Mouse (Mus musculus) heart, embryonic 11.5 days (tissue): ENCODE results near the gene Dnajb7. TPM values are rescaled to one million over a fixed set of nuclear protein-coding genes. Genes with fewer than 3 reads are reported as not detected.
"Not testable (repeated sequence)": the region's sequence is repeated elsewhere in the genome, so short reads cannot be mapped to it uniquely, and the experiment has no call there.

Source experiments
- ATAC-seq: fragments of 200-750 bp; cut with Nextera tagmentation; replicated peaks from 2 replicates; pipeline ENCODE4 v1.8.0; 2017; ENCODE audit warnings: moderate library complexity; ENCODE audit not compliant: insufficient number of reproducible peaks, low FRiP score, low TSS enrichment
- H3K27ac ChIP-seq: fragments of 300-500 bp; sonication (generic); 2 replicates; pipeline ENCODE4 v1.5.1; 2014; ENCODE audit warnings: mild to moderate bottlenecking, low read depth, low read length
- H3K27me3 ChIP-seq: fragments of 300-500 bp; sonication (generic); 2 replicates; pipeline ENCODE4 v1.6.1; 2014; ENCODE audit warnings: mild to moderate bottlenecking, low read length, mixed read lengths; ENCODE audit not compliant: control insufficient read depth, insufficient read depth
- H3K36me3 ChIP-seq: fragments of 300-500 bp; sonication (generic); 2 replicates; pipeline ENCODE4 v1.6.1; 2014; ENCODE audit warnings: mild to moderate bottlenecking, low read length, moderate library complexity, mixed read lengths; ENCODE audit not compliant: control insufficient read depth, insufficient read depth
- H3K4me1 ChIP-seq: fragments of 300-500 bp; sonication (generic); 2 replicates; pipeline ENCODE4 v1.6.1; 2014; ENCODE audit warnings: low read length; ENCODE audit not compliant: control insufficient read depth, insufficient read depth
- H3K4me2 ChIP-seq: fragments of 300-500 bp; sonication (generic); 2 replicates; pipeline ENCODE4 v1.6.1; 2014; ENCODE audit warnings: mild to moderate bottlenecking, moderate library complexity
- H3K4me3 ChIP-seq: fragments of 300-500 bp; sonication (generic); 2 replicates; pipeline ENCODE4 v1.5.1; 2014; ENCODE audit warnings: low read depth, low read length
- H3K9ac ChIP-seq: fragments of 300-500 bp; sonication (generic); 2 replicates; pipeline ENCODE4 v1.6.1; 2014; ENCODE audit warnings: mild to moderate bottlenecking, low read depth, low read length, moderate library complexity
- H3K9me3 ChIP-seq: fragments of 300-500 bp; sonication (generic); replicated peaks from 2 replicates; pipeline ENCODE4 v1.6.1; 2016; ENCODE audit warnings: low read length; ENCODE audit not compliant: control insufficient read depth
- WGBS: fragments of 180-500 bp; shearing (Covaris S2); extraction: QIAGEN DNeasy Blood & Tissue Kit; methylation state at CpG from one replicate; pipeline ENCODE4 v1.1.7; 2014; ENCODE audit not compliant: insufficient replicate concordance; 5-methylcytosine and 5-hydroxymethylcytosine counted together
- polyA plus RNA-seq: library from polyadenylated mRNA; unstranded; fragments of >200 nt; fragmentation: Nextera tagmentation; extraction: Ambion mirVana; gene quantifications from 2 replicates; pipeline ENCODE4 v1.2.1, GENCODE M21; 2014

The Dnajb7 gene
- polyA plus RNA-seq, 1 experiment from 2014 or later, result 1.2 TPM

- no peaks in the 10 kb centered on the region for H3K27me3 ChIP-seq
- WGBS, result 79% methylated on average over 4 of the region's 4 CpGs
These were observed 10.0 kb upstream of the Dnajb7 start for GRCm38 (mm10) chr15:81418065-81418464.

DNA sequence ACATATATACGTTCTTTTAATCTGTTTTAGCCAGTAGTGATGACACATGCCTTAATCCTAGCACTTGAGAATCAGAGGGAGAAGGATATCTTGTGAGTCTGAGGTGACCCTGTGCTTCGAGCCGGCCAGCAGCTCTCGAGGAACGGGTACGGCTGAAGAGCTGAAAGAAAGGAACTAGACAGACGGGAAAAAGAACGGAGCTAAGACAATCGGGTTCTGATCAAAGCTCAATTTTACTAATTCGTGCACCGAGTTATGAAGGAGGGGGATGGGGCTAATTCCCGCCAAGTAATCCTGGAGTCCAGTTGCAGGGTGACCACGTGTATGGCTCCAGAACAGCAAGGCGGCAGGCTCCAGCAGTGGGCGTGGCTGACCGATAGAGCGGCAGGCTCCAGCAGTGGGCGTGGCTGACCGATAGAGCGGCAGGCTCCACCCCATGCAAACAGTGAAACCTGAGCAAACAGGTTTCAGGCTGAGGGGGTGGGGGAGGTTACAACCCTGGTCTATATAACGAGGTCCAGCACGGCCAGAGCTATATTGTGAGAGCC lies 8.7 kb upstream of the Dnajb7 start:
- not testable (repeated sequence) for H3K36me3 ChIP-seq, H3K27ac ChIP-seq, H3K4me1 ChIP-seq, H3K9me3 ChIP-seq, H3K27me3 ChIP-seq
- ATAC-seq, result peak; percentile 68; the same call in 1 of the 2 replicates
- Histone ChIP-seq H3K4me3 (0 out of 2 replicates have a peak overlapping the region, but pooled peaks have one; percentile 16), H3K9ac (peak overlapping the region; percentile 67; the same call in 1 of the 2 replicates), H3K4me2 (peak overlapping the region; percentile 64)
- WGBS, result 6% methylated on average over 22 of the region's 22 CpGs

More at GRCm38 (mm10) chr15:81418065-81418464, 10.0 kb upstream of the Dnajb7 start:
- no peaks in the 10 kb centered on the region for H3K9me3 ChIP-seq
- H3K27ac ChIP-seq, result no peak overlapping the region
- H3K36me3 ChIP-seq, result no peaks in the 10 kb centered on the region
- H3K9ac ChIP-seq, result no peak overlapping the region
- no peak overlapping the region for H3K4me2 ChIP-seq
- ATAC-seq, result no peak
- peaks cover 3% of the 10 kb centered on the region for H3K4me1 ChIP-seq
- H3K4me3 ChIP-seq, result no peak overlapping the region

GRCm38 (mm10) chr15:81405008-81405407 lies 3.1 kb downstream of the Dnajb7 start:
- H3K9me3 ChIP-seq, result no peaks in the 10 kb centered on the region
- no peak overlapping the region for H3K9ac ChIP-seq
- H3K4me2 ChIP-seq, result no peak overlapping the region
- WGBS, result 80% methylated on average over 3 of the region's 3 CpGs
- H3K36me3 ChIP-seq, result no peaks in the 10 kb centered on the region
- peaks cover 7% of the 10 kb centered on the region for H3K4me1 ChIP-seq
- H3K27me3 ChIP-seq, result no peaks in the 10 kb centered on the region
- no peak for ATAC-seq
- no peak overlapping the region for H3K4me3 ChIP-seq
- no peak overlapping the region for H3K27ac ChIP-seq

DNA sequence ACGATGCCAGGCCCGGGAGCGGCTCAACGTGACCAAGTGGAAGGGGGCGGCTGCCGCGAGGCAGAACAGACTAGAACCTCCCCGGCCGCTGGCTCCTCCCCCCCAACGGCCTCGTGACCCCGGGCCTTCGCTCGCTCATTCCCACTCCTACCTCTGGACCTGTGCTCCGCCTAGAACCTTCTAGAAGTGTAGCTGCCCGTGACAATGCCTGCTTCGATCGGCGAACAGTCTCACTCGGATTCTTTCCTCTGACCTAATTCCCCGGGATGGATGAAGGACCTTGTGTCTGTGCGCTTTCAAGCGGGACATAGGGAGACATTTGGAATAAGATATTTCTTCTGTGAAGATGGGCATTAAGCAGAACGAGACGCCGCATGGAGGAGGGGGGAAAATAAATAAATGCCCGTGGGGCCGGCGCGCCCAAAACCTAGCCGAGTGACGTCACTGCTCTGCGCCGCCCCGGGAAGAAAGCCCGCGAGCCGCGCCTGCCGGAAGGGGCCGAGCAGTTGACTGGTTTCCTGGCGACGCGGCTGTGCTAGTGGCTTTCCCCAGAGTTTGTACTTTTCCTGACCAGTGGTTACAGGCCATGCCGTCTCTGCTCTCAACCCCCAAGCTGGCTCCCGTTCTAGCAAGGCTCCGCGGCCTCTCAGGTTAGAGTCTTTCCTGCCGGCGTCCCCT lies 8.3 kb downstream of the Dnajb7 start, which contains the start of the genes St13 and Xpnpep3:
Gene St13 (minus strand): TSS at position 440 of the 678 bp plus-strand sequence.
Gene Xpnpep3 (plus strand): TSS at position 501 of the 678 bp plus-strand sequence.
- WGBS, result under 1% methylated on average over 50 of the region's 50 CpGs
- no peaks in the 10 kb centered on the region for H3K36me3 ChIP-seq
- peaks cover 7% of the 10 kb centered on the region for H3K4me1 ChIP-seq
- peak within 1 kb of the TSS; percentile 78 for H3K4me2 ChIP-seq
- H3K27me3 ChIP-seq, result no peaks in the 10 kb centered on the region
- peak within 1 kb of the TSS; percentile 96 for H3K4me3 ChIP-seq
- H3K9ac ChIP-seq, result peak within 1 kb of the TSS; percentile 97
- H3K27ac ChIP-seq, result peak within 1 kb of the TSS; percentile 94
- H3K9me3 ChIP-seq, result no peaks in the 10 kb centered on the region
- ATAC-seq, result peak; percentile 100

DNA sequence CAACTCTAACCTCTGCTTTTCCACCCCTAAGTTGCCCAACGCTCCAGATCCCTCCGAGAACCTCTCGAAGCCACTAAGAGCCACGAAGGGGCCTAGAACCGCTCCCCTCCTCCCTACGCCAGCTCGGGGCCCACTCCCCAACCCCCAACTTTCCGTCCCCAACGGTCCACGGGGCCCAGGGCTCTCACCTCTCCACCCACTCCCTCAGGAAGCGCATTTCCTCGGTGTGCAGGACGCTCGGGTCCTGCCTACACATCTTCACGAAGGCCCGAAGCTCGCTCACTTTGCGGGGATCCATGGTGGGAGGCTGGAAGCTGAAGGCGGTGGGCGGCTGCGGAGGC lies 8.8 kb downstream of the Dnajb7 start:
- Histone ChIP-seq H3K4me2 (peak overlapping the region; percentile 78), H3K27me3 (no peaks in the 10 kb centered on the region), H3K9me3 (no peaks in the 10 kb centered on the region), H3K4me1 (peaks cover 7% of the 10 kb centered on the region), H3K9ac (peak overlapping the region; percentile 97), H3K4me3 (peak overlapping the region; percentile 96), H3K36me3 (no peaks in the 10 kb centered on the region), H3K27ac (peak overlapping the region; percentile 94)
- under 1% methylated on average over 21 of the region's 21 CpGs for WGBS
- ATAC-seq, result 0 out of 2 replicates have a peak, but pooled peaks have one; percentile 5

GRCm38 (mm10) chr15:81398189-81398588 lies 9.9 kb downstream of the Dnajb7 start:
- ATAC-seq, result no peak
- Histone ChIP-seq H3K36me3 (no peaks in the 10 kb centered on the region), H3K4me2 (peak overlapping the region; percentile 78), H3K4me3 (peak overlapping the region; percentile 96), H3K27me3 (no peaks in the 10 kb centered on the region), H3K9me3 (no peaks in the 10 kb centered on the region), H3K4me1 (peaks cover 7% of the 10 kb centered on the region), H3K27ac (no peak overlapping the region), H3K9ac (peak overlapping the region; percentile 97)

GRCm38 (mm10) chr15:81394211-81394915 lies 13.7 kb downstream of the Dnajb7 start:
- Histone ChIP-seq H3K27ac (no peak overlapping the region), H3K36me3 (peaks cover 7% of the 10 kb centered on the region), H3K4me1 (no peaks in the 10 kb centered on the region), H3K4me2 (no peak overlapping the region), H3K9ac (no peak overlapping the region), H3K4me3 (no peak overlapping the region), H3K27me3 (no peaks in the 10 kb centered on the region), H3K9me3 (no peaks in the 10 kb centered on the region)
- ATAC-seq, result no peak
- 88% methylated on average over 8 of the region's 8 CpGs for WGBS

DNA sequence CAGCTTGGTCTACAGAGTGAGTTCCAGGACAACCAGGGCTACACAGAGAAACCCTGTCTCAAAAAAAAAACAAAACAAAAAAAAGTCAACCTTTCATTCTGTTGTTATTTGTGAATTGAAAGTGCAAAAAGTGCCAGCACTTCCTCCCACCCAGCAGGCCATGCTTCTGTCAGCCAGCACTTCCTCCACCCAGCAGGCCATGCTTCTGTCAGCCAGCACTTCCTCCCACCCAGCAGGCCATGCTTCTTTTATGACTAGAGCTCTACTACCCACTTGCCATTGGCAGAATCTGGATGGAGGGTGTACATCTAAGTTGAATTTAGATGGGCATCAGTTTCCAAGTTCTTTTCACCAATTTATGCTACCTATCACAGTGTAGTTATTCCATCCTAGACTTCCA lies 15.1 kb downstream of the Dnajb7 start:
- no peak for ATAC-seq
- no peak overlapping the region for H3K4me3 ChIP-seq
- H3K27me3 ChIP-seq, result no peaks in the 10 kb centered on the region
- H3K9me3 ChIP-seq, result no peaks in the 10 kb centered on the region
- H3K27ac ChIP-seq, result no peak overlapping the region
- H3K4me2 ChIP-seq, result no peak overlapping the region
- no peaks in the 10 kb centered on the region for H3K4me1 ChIP-seq
- H3K9ac ChIP-seq, result no peak overlapping the region
- H3K36me3 ChIP-seq, result peaks cover 18% of the 10 kb centered on the region
